Mouse (Mus musculus) intestine, embryonic 14.5 days (tissue): Measurements from ENCODE around the gene Gm11541. TPM values are rescaled to one million over a fixed set of nuclear protein-coding genes. Genes with fewer than 3 reads are reported as not detected.

ENCODE experiments used
- ATAC-seq: fragments of 200-750 bp; cut with Nextera tagmentation; replicated peaks from 2 replicates; pipeline ENCODE4 v1.8.0; 2017; ENCODE audit warnings: low read depth, moderate number of reproducible peaks, moderate TSS enrichment, moderate library complexity; ENCODE audit not compliant: low FRiP score, low TSS enrichment
- DNase-seq: peaks from one replicate; pipeline ENCODE4 v3.0.0-alpha.2; 2018; ENCODE audit warnings: low spot score
- H3K27ac ChIP-seq: fragments of 300-500 bp; sonication (generic); 2 replicates; pipeline ENCODE4 v1.5.1; 2014; ENCODE audit warnings: low read depth, mild to moderate bottlenecking, control low read depth
- H3K27me3 ChIP-seq: fragments of 300-500 bp; sonication (generic); replicated peaks from 2 replicates; pipeline ENCODE4 v1.6.1; 2014; ENCODE audit warnings: low read length, control low read depth; ENCODE audit not compliant: control insufficient read depth, insufficient read depth
- H3K36me3 ChIP-seq: fragments of 300-500 bp; sonication (generic); 2 replicates; pipeline ENCODE4 v1.6.1; 2014; ENCODE audit warnings: low read length, control low read depth; ENCODE audit not compliant: control insufficient read depth, insufficient read depth
- H3K4me1 ChIP-seq: fragments of 300-500 bp; sonication (generic); replicated peaks from 2 replicates; pipeline ENCODE4 v1.6.1; 2014; ENCODE audit warnings: low read length, control low read depth, mixed read lengths; ENCODE audit not compliant: control insufficient read depth, insufficient read depth
- H3K4me2 ChIP-seq: fragments of 300-500 bp; sonication (generic); 2 replicates; pipeline ENCODE4 v1.6.1; 2014; ENCODE audit warnings: low read length
- H3K4me3 ChIP-seq: fragments of 300-500 bp; sonication (generic); 2 replicates; pipeline ENCODE4 v1.5.1; 2014; ENCODE audit warnings: low read depth, low read length, control low read depth, mixed read lengths
- H3K9ac ChIP-seq: fragments of 300-500 bp; sonication (generic); 2 replicates; pipeline ENCODE4 v1.6.1; 2014; ENCODE audit warnings: mild to moderate bottlenecking, low read length
- H3K9me3 ChIP-seq: fragments of 300-500 bp; sonication (generic); 2 replicates; pipeline ENCODE4 v1.6.1; 2016; ENCODE audit warnings: low read length, control low read depth; ENCODE audit not compliant: control insufficient read depth
- WGBS: fragments of 180-500 bp; shearing (Covaris S2); extraction: QIAGEN DNeasy Blood & Tissue Kit; methylation state at CpG from one replicate; pipeline ENCODE4 v1.1.7; 2014; 5-methylcytosine and 5-hydroxymethylcytosine counted together
- polyA plus RNA-seq: library from polyadenylated mRNA; unstranded; fragments of >200 nt; fragmentation: Nextera tagmentation; extraction: Ambion mirVana; gene quantifications from 2 replicates; pipeline ENCODE4 v1.2.1, GENCODE M21; 2014

Gene Gm11541
- polyA plus RNA-seq, 1 experiment from 2014 or later: 0.89 TPM

DNA sequence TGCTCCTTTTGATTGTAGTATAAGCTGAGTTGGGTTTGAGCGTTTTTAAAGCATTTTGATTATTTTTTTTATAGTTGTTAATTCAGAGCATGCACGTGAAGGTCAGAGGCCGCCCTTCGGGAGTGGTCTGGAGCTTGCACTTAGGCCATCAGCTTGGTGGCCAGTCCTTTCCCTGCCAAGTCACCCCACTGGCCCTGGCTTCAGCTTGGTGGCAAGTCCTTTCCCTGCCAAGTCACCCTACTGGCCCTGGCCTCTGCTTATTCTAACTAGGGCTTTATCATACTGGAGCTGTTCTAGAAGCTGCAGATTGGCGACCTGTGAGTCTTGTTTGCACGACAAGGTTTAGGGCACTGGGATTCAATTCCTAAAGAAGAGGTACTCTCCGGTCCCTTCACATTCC, 21.9 kb downstream of the Gm11541 start:
- H3K36me3 ChIP-seq: no peaks in the 10 kb centered on the region
- H3K4me3 ChIP-seq: no peak overlapping the region
- no peak overlapping the region for H3K9ac ChIP-seq
- DNase-seq (no peak), ATAC-seq (no peak)
- H3K9me3 ChIP-seq: no peaks in the 10 kb centered on the region
- H3K4me2 ChIP-seq: no peak overlapping the region
- H3K27me3 ChIP-seq: no peaks in the 10 kb centered on the region
- H3K27ac ChIP-seq: no peak overlapping the region
- peaks cover 4% of the 10 kb centered on the region; the same call in 1 of the 2 replicates for H3K4me1 ChIP-seq
- WGBS: 85% methylated on average over 7 of the region's 7 CpGs

DNA sequence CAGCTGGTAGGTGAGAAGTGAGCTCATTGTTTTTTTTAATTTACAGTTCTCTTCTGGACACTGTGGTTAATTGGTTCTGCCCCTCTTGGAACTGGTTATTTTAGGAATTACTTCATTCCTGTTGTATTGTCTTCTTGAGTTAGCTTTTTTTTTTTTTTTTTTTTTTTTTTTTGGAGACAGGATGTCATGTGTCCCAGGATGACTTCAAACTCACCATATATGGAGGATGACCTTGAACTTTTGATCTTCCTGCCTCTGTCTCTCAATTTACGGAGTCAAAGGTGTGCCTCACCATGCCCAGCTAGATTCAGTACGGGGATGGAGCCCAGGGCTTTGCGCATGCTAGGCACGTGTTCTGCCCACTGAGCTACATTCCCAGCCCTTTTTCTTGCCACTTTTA, 22.7 kb downstream of the Gm11541 start:
- H3K4me2 ChIP-seq: no peak overlapping the region
- no peaks in the 10 kb centered on the region for H3K36me3 ChIP-seq
- H3K27me3 ChIP-seq: no peaks in the 10 kb centered on the region
- 78% methylated on average over 4 of the region's 4 CpGs for WGBS
- H3K9me3 ChIP-seq: no peaks in the 10 kb centered on the region
- H3K9ac ChIP-seq: no peak overlapping the region
- DNase-seq (no peak), ATAC-seq (no peak)
- H3K4me3 ChIP-seq: no peak overlapping the region
- peaks cover 4% of the 10 kb centered on the region for H3K4me1 ChIP-seq
- no peak overlapping the region for H3K27ac ChIP-seq

DNA sequence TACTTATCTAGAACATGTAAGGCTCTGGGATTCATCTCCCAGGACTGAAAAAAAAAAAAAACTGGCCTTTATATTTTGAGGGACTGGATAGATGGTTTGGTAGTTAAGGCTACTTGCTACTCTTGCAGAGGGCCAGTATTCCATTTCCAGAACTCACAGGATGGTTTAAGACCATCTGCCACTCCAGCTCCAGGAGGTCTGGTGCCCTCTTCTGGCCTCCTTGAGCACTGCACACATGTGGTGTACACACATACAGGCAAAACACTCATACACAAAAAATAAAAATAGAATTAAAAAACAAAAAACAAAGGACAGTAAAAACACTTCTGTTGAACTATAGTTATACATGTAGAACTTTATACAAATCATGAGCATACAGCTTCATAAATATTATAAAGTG, 23.7 kb downstream of the Gm11541 start:
- no peak overlapping the region for H3K9ac ChIP-seq
- H3K27ac ChIP-seq: no peak overlapping the region

DNA sequence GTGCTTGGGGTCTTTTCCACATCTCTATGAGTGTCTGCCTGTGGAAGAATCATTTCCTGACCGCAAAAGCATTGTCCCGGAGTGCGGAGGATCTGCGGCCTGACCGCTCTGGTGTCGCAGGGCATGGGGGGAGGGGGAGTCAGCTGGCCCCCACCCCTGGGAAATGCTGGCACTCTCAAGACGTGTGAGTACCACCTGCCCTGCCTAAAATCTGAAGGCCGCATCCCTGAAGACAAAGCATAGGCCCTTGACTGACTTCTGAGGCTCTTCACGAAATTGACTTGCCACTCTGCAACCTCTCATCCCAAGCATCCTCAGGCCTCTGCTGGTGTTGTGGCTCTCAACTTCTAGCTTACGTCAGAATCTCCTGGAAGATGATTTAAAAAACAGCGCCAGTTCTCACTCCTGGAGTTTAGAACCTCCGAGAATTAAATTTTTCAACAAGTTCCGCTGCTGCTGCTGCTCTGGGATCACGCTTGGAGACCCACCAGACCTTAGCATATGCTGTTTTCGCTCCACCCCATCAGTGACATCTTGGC, 26.6 kb downstream of the Gm11541 start:
- Histone ChIP-seq H3K4me1 (peaks cover 29% of the 10 kb centered on the region), H3K9me3 (no peaks in the 10 kb centered on the region), H3K36me3 (no peaks in the 10 kb centered on the region), H3K27me3 (no peaks in the 10 kb centered on the region), H3K27ac (0 out of 2 replicates have a peak overlapping the region, but pooled peaks have one; percentile 16), H3K9ac (peak overlapping the region; percentile 93), H3K4me2 (peak overlapping the region; percentile 68), H3K4me3 (peak overlapping the region; percentile 92)
- 32% methylated on average over 15 of the region's 15 CpGs for WGBS
- ATAC-seq: no peak
- DNase-seq: no peak

More for the DNA sequence above, 23.7 kb downstream of the Gm11541 start:
- no peak overlapping the region for H3K4me2 ChIP-seq
- no peaks in the 10 kb centered on the region for H3K36me3 ChIP-seq
- ATAC-seq (no peak), DNase-seq (no peak)
- H3K27me3 ChIP-seq: no peaks in the 10 kb centered on the region
- H3K4me3 ChIP-seq: no peak overlapping the region
- H3K4me1 ChIP-seq: peaks cover 14% of the 10 kb centered on the region
- no peaks in the 10 kb centered on the region for H3K9me3 ChIP-seq

DNA sequence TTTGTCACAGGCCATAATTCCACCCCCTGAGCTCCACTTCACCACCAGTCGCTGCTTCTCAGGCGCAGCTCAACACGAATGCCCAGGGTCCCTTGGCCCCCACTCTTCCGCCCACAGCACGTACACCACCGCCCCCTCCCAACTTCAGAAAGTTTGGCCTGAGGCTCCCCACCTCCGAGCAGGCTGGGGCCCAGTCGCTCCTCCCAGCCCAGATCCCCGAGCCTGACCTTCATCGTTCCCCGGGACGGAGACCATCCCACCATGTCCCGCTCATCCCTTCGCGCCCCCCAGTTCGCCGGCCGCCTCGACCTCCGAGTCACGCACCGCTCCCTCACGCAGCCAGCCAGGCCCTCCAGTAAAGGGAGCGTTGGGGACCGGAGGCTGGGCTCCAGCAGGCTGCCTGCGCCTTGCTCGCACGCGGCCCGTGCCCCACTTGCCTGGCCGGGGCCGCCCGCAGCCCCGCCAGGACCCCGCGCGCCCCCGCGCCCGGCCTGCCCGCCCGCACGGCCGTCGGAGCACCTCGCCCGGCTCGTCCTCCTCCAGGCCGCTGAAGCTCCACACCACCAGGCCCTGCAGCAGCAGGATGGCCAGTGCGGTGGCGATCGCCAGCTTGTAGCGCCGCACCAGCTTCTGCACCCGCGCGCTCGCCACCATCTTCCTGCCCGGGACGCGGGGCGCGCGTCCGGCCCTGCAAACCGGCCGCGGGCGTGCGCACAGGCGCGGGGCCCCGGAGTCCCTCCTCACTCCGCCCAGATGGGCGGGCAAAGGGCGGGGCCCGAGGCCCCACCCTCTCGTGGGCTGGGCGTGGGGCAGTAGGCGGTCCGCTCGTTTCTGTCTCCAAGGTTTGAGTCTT, 27.3 kb downstream of the Gm11541 start, which contains the start of gene Xylt2:
Xylt2 (minus strand) TSS at position 762 of the 853 bp plus-strand sequence.
- ATAC-seq: peak; percentile 95
- peak; percentile 95 for DNase-seq
- no peaks in the 10 kb centered on the region for H3K36me3 ChIP-seq
- peak within 1 kb of the TSS; percentile 84 for H3K27ac ChIP-seq
- H3K4me1 ChIP-seq: peaks cover 29% of the 10 kb centered on the region
- peak within 1 kb of the TSS; percentile 68 for H3K4me2 ChIP-seq
- peak within 1 kb of the TSS; percentile 93 for H3K9ac ChIP-seq
- H3K27me3 ChIP-seq: no peaks in the 10 kb centered on the region
- no peaks in the 10 kb centered on the region for H3K9me3 ChIP-seq
- H3K4me3 ChIP-seq: peak within 1 kb of the TSS; percentile 92
- under 1% methylated on average over 73 of the region's 82 CpGs for WGBS

DNA sequence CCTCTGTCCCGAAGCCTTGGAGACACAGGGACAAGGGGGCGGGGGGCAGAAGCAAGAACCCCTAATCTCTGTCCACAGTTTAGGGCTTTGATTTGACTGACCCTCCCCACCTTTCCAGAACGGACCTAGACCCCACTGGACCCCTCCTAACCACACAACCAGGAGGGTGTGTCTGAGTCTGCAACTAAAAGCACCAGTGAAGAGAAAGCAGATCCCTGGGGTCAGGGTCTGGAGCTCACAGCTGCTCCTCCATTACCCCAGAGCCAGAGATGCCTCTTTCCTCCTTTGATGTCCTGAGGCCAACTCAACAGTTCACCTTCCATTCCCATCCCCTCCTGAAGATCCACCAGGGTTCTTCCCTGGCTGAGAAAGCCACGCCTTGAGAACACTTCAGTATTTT, 28.0 kb downstream of the Gm11541 start:
- H3K27me3 ChIP-seq: no peaks in the 10 kb centered on the region
- peak overlapping the region; percentile 84; the same call in 1 of the 2 replicates for H3K27ac ChIP-seq
- no peaks in the 10 kb centered on the region for H3K36me3 ChIP-seq

DNA sequence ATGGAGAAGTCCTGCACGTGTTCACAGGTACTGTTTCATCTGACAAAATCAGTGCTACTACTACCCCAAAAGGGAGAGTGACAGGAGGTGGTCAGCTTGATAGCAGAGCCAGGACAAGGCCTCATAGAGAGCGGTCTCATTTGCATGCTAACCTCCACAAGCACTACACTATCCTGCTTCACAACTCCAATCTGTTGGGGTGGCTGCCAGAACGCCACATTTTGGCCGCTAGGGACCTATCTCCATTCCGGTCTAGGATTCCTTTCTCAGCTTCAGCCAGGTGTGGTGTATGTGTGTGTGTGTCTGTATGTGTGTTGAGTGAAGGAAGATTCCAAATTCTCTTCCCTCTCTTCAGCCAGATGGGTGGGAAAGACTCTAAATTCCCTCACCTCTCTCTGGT, 28.9 kb downstream of the Gm11541 start:
- Histone ChIP-seq H3K4me3 (0 out of 2 replicates have a peak overlapping the region, but pooled peaks have one; percentile 92), H3K27me3 (no peaks in the 10 kb centered on the region), H3K36me3 (peaks cover 4% of the 10 kb centered on the region; the same call in 1 of the 2 replicates), H3K4me1 (peaks cover 29% of the 10 kb centered on the region), H3K4me2 (peak overlapping the region; percentile 68; the same call in 1 of the 2 replicates), H3K27ac (no peak overlapping the region), H3K9ac (no peak overlapping the region), H3K9me3 (no peaks in the 10 kb centered on the region)
- no peak for DNase-seq
- no peak for ATAC-seq
- WGBS: 80% methylated on average over 5 of the region's 5 CpGs

More for the DNA sequence above, 28.0 kb downstream of the Gm11541 start:
- Histone ChIP-seq H3K4me1 (peaks cover 29% of the 10 kb centered on the region), H3K4me2 (peak overlapping the region; percentile 68), H3K9ac (peak overlapping the region; percentile 93), H3K9me3 (no peaks in the 10 kb centered on the region), H3K4me3 (peak overlapping the region; percentile 92)
- DNase-seq: no peak
- ATAC-seq: no peak
- 35% methylated on average over 4 of the region's 4 CpGs for WGBS

DNA sequence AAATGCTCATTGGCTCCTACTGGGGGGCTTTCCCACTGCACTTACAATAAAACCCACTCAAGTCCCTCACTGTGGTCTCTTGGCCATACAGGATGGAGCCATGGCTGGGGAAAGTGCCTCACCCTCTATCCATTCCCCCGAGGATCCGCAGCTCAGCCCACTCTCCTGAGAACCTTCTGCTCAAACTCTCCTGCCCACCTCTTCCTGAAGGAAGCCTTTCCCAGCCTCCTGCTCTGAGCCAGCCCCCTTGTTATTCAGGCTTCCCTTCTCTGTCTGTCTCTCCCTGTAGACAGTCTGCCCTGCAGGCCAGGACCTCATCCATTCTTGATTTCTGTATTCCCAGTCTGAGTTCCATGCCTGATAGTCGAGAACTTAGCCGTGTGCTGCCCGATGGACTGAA, 29.3 kb downstream of the Gm11541 start:
- H3K4me1 ChIP-seq: peaks cover 29% of the 10 kb centered on the region
- H3K36me3 ChIP-seq: peaks cover 9% of the 10 kb centered on the region
- DNase-seq (no peak), ATAC-seq (no peak)
- H3K9ac ChIP-seq: no peak overlapping the region
- H3K27ac ChIP-seq: no peak overlapping the region
- no peaks in the 10 kb centered on the region for H3K27me3 ChIP-seq
- no peaks in the 10 kb centered on the region for H3K9me3 ChIP-seq
- H3K4me2 ChIP-seq: no peak overlapping the region
- WGBS: 78% methylated on average over 5 of the region's 5 CpGs
- no peak overlapping the region for H3K4me3 ChIP-seq
